Mouse (Mus musculus) frontal cortex, adult 2 months (tissue): ENCODE measurements at regions not wholly inside any gene's neighbourhood (a gene's known extent, or its start where the extent isn't known, plus 50 kb on each side); places are given as distances from the start of the nearest gene placed in this dataset.

Experiments used
- DNase-seq, 2 experiments: peaks; one replicate each; pipeline ENCODE4 v3.0.0; 2022; ENCODE audit warnings: low spot score in 1 of 2; ENCODE audit errors: extremely low spot score in 1 of 2

DNA sequence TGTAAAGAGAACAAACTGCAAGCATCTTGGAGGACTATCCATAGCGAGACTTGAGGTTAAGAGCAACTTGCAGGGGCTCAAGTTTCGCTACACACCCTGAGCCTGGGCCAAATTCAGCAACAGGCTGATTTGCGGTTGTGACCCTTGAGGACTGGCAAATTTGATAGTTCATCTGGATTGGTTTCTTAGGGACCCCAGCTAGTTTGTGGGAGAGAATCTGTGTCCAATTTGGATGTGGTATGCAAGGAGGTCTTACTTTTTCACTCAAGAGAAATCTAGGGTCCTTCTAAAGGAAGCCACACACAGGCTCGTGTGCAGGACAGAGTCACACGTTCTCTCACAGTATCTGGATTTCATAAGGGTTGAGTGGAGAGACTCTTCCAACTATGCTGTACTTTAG, 505.6 kb downstream of the Ccdc171 start:
- no peak for DNase-seq

DNA sequence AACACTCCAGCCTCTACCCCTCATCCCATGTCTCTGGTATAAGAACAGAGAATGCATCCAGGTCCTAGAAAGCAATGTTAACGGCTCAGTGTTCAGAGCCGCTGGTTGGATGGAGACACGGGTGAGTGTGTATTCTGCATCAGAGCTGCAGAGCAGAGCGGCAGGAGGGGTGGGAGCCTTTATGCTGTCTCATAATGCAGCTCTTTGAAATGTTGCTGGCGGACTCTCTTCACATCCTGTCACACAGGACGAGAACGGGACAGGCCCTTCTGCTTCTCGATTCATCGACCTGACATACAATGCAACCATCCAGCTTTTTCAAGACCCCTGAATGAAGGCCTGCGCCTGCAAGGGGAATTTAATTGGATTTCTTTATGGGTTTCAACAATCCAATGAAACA, 507.2 kb downstream of the Ccdc171 start:
- DNase-seq: no peak

DNA sequence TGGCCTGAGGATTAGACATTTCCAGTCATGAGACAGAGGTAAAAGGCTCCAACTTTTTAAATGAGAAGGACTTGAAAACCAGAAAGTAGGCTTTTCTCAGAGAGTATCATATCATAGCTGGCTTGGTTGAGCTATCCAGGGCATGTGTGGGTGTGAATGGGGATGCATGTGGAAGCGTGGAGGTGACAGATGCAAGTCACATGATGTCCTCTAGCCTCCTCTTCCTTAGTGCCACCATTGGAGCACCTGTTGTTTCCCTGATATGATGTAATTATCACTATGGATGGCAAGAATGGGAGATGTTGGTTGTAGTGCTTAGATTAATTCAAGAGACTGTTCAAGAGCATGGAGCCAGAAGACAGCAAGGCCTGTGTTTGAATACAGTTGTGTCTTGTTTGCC, 510.0 kb downstream of the Ccdc171 start:
- DNase-seq: no peak

DNA sequence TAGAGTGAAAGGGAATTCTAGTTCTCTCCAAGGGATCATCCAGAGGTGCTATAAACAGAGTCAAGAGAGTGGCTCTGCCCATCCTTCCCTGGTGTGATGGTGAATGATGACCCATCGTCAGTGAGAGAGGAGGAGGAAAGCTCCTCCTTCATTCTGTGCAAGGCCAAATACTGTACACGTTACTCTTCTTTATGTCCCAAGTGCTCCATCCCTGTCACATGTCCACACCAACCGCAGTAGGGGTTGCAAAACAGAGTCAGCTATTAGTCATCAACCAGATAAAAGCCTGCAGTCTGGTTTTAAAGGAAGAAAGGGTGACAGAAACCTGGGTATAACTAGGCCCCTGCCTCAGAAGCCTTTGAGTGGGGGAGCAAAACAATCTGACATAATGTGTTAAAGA, 512.2 kb downstream of the Ccdc171 start:
- DNase-seq: no peak

DNA sequence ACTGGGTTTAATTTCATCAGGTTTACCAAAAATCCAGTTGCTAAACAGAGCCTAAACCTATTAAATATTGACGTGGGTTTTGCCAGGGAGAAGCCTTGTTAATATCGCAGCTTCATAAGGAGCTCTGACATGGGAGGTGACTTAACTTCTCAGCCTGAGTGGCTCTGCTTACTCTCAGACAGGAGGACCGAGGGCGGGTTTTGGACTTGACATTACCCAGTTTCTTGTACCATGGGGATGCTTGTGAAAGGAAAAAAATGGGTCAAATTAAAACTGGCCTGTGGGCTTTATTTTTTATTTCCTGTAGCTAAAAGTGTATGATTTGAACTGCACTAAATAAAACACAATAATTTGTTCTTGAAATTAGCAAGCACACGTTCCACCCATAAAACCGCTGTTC, 524.9 kb downstream of the Ccdc171 start:
- DNase-seq: no peak

DNA sequence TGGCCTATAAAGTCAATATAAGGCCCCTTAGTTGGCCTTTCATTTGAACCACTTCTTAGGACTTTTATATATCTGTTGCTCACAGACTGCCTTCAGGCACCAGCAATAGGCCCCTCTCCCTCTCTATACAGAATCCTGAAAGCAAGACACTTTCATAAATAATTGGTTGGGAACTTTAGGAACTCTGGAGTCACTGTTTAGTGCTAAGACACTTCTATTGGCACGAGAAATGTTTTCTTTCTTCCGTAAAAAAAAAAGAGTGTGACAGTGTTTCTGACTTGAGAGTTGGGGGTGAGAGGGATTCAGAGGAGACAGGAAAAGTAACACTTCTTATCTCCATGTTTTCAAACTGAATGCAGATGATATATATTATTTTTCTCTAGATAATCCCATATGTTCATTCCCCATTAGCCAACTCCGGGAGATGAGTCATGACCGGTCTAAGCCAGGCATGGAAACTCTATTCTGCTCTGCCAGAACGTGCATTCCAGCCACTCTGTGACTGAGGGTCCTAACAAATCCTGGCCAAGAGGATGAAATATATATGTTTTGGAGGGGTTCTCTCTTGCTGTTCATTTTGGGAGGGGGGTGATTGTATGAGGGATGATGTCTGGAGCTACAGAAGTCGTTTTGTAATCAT, 531.6 kb downstream of the Ccdc171 start:
- DNase-seq: peak in 1 of 2 experiments; percentile 11

DNA sequence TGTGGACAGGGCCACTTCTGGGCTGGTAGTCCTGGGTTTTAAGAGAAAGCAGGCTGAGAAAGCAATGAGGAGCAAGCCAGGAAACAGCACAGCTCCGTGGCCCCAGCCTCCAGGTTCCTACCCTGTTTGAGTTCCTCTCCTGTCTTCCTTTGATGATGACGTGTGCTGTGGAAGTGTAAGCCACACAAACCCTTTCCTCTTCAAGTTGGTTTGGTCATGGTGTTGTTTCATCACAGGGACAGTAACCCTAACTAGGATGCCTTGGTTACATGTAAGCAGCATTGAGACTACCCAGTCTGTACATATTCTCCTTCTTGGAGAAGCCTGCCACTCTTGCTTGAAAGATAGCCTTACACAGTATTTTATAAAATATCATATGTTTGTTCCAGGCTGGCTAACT, 534.8 kb downstream of the Ccdc171 start:
- no peak for DNase-seq

DNA sequence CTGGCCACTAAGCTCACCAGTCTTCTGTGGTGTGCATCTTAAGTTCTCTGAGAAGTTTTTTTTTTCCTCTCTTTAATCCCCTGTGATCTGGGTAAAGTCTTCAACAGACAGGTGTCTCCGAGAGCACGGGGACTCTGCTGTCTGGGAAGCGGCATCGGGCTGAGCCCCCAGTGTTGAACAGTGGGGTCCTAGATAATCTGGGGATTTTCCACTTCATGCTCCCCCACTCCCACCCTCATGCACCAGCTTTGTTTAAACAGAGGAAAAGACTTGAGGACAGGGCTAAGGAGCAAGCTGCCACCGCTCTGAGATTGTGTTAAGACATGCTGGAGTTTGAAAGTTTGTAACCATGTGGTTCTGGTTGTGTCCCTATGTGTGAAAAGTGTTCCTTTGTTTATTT, 538.4 kb downstream of the Ccdc171 start:
- no peak for DNase-seq

DNA sequence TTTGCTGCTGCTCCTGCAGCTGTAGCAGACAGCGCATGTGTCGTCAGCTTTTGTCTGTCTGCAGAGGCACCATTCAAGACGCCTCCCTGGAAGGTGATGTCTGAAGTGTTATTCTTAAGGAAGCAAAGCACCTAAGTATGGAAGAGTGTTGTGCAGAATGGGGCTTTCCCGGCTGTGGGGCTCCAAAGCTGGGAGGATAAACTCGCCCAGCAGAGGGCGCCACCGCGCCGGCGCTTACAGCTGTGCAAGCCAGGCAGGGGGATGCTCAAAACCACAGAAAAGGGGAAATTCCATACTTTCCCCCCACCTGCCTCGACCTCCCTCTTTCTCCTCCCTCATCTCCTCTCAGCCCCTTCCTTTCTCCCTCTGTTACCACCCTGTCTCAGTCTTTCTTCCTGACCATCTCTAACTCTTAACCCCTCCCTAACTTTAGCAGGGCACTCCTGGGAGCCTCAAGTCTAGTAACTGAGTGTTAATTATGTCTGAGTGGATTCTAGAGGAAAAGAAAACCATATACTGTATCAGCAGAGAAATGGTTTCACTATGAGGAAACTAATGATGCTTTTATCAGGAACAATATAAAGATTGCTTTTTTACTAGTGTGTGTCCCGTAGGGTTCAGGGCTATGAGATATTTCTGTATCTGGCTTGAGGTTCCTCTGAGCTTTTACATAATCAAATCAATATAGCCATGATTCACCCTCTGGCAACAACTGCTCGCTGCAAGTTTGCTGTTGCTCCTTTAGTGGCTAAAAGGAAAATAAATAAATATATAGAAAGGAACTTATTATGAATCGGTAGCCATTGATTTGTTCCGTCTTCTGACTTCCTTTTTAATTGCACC, 539.5 kb downstream of the Ccdc171 start:
- DNase-seq: peak; percentile 22 to 88

DNA sequence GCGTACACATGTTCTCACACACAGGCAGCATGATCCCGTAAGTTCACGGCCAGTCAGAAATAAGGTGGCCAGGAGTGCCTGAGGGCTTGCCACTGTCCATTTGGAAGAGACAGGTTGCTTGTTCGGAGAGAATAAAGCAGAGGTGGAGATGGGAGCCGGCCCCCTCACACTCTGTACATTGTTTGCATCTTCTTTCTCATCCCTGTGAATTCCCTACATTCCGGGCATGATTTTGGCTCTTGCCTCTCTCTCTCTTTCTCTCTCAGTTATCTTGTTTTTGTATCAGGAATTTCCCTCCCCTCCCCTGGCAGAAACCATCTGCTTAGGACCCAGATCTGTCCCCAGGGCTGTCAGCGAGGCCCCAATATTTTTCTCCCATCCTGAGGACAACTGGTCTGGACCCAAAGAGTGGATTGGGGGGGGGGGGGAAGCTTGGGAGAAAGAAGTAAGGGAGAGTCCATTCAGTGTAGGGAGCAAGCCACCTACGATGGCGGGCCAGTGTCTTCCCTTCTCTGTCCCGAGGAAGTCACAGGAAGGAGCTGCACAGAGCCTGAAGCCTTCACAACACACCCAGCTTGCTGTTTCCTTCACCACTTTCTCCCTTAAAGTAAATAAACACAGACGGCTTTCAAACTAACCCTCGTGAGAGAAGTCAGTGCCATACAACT, 540.2 kb downstream of the Ccdc171 start:
- no peak for DNase-seq

DNA sequence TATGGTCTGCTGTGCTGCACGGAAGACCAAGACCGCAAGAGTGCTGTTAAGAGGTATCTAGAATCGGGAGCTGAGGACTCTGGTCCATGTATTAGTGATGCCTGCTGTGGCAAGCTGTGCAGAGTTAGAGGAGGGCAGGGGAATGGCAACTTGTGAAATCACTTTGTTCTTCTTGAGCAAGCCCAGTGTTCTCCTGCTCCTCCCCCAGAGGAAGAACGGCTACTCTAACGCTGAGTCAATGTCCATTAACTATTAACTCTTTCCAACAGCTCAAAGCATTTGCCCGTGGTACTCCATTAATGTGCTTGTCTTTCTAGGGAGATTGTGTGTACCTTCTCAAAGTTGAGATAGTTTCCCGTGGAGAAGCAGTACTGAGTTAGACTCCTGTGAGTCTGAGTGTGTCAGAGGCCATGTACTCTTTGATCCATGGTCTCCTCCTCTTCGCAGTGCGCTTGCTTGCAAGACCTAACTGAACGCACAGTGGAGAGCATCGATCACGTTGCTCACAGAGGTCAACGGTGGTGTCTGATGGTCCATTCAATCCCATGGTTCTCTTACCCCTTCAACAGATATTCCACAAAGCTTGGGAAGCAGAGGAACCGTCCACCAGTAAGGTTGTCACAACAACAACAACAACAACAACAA, 542.7 kb downstream of the Ccdc171 start:
- DNase-seq: no peak

DNA sequence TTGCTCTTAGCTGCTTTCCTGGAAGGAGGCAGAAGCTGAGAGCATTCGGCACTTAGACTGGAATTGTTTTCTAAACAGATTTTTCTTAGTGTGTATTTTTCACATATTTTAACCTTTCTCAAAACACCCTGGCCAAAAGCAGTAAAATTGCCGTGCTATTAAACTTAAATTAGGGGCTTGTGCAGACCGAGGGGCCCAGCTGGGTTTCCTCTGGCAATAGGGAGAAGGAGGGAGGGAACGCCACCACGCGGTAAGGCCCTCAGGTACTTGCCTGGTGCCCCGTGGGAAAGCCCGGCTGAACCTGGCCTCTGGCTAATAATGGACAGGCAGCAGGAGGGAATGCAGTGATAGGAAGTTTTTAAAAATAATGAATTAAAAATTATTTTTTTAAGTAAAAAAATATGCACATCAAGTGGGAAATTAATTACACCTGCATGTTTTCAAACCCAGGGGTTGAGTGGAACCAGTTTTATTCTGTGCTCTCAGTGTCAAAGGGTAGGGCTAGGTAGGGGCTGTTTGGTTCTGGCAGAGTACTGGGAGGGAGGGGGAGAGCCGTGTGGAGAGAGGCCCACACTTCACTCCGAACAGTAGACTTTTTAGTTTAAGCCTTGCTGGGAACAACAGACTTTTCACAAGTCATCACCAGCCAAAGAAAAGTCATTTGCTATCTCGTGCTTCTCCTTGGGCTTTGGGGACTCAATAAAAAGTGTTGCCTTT, 543.8 kb downstream of the Ccdc171 start:
- no peak for DNase-seq

DNA sequence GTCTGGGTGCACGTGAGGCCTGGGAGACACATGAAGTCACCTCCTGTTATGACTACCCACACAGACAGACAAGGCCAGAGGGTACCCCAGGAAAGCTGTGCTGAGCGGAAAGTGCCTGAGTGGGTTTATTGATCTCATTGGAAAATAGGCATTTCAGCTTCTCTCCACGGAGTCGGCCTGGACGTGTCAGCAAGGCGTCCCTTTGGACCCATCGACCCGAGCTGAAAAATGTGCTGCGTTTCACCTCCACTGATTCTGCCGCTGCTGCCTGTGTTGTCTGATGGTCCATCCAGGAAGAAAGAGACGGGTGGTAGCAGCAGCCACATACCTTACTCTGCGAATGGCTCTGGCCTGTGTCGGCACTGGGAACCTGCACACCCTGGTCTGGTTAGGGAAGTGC, 544.3 kb downstream of the Ccdc171 start:
- no peak for DNase-seq

DNA sequence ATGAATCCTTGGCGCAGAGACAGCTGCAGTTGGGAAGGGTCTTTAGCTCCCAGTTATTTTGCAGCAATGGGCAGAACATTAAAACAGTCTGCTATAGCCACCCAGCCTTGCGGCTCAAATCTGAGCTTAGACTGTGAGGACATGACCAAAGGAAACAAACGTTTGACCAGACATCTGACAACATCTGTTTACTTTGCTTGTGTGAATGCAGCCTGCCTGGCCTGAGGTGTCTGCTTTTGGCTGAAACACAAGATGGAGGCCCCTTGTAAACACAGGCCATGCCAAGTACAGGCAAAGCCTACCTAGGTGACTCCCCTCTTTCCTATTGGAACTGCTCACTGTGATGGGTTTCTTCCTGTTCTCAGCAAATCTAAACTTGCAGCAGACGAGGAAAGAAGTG, 544.7 kb downstream of the Ccdc171 start:
- DNase-seq: no peak

DNA sequence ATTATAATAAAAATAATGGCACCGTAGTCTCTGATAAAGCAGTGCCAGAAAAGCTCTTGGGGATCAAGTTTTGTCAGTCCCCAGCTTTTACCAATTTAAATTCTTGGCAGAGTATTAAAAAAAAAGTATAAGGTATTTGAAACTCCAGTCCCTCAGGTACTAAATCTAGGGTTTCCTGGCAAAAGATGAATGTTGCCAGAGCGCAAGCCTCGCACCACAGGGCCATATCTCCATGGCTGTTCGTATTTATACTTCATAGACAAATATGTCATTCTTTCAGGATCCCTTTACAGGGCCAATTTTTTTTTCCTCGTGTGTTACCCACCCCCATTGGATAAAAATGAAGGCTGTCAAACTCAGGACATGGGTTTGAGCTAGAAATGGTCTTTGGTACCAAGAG, 546.8 kb downstream of the Ccdc171 start:
- no peak for DNase-seq

DNA sequence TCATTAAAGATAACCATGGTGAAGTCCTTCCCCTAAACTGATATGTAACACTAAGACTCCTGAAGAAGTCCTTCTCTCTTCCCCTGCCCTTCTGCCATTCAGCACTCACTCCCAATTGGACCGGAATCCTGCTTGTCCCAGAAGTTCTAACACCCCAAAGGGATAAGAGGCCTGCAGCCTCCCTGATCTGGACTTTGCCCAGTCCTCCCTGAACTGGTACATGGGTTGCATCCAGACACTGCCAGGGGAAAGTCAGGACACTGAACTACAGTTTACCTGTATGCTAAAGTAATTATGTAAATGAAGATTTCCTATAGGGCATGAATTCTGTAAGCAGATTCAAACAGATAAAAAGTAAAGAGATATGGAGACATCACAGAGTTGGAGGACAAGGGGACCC, 551.2 kb downstream of the Ccdc171 start:
- DNase-seq: no peak

DNA sequence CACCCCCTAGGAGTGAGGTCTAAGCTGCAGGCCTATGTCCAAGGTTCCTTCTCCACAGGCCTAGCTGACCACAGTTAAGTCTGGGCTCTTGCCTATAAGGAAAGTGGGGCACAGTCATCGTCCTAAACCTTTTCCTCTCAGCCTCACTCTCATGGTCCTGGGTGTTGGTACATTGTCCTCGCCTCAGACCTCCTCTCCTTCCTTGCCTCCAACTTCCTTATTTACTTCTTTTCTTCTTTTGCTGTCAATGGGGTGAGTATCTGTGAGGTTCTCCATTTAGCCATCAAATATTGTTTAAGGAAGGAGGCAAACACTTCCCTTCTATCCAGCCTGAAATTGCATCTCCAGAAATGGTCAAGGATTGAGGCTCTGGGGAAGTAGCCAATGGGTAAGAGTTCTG, 554.2 kb downstream of the Ccdc171 start:
- no peak for DNase-seq

DNA sequence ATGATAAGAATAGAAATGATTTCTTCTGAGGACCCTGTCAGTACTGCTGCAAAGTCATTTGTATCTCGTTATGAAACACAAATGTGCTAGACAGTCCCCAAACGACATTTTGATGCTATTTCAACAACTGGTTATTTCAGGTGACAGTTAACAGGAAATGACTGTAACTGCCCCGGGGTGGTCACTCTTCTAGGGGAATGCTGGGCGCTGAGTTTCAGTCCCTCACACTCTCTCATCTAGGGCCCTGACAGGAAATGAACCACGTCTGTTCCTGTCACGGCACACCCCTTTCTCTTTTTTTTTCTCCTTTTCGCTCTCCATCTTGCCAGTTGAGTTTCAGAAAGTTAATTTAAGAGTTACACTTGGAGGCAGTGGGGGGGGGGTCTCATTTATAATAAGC, 556.2 kb downstream of the Ccdc171 start:
- no peak for DNase-seq

DNA sequence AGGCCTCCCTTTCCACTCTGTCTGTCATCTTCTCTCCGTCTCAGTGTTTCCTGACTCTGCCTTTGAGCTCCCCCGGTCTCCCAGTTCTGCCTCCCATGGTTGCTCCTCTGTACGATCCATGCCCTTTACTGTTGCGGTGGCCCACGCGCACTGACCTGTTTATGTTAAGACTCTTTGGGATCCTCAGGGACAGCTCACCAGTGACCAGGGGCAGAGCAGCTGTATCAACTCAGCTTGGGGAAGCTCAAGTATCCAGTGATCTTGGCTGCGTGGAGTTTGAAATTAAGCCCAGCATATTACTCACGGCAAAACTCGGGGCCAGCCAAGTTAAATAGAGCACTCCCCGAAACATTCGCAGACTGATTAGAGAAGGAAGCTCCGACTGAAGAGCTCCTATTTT, 562.8 kb downstream of the Ccdc171 start:
- no peak for DNase-seq

DNA sequence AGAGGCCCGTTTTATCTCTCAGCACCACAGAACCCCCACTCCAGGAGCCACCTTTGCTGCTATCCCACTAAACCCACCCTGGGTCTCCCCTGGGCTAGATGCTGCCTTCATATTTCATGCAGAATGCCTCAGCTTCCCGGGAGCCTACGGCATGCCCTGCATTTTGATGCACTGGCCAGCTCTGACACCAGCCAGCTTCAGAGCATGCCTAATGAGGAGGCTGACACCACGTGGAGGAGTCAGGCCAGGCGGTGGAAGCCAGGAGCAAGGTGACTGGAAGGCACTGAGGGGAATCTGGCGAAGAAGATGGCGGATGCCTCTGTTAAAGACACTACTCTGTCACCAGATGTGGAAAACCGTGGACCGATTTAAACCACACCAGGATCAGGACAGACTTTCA, 567.2 kb downstream of the Ccdc171 start:
- no peak for DNase-seq

DNA sequence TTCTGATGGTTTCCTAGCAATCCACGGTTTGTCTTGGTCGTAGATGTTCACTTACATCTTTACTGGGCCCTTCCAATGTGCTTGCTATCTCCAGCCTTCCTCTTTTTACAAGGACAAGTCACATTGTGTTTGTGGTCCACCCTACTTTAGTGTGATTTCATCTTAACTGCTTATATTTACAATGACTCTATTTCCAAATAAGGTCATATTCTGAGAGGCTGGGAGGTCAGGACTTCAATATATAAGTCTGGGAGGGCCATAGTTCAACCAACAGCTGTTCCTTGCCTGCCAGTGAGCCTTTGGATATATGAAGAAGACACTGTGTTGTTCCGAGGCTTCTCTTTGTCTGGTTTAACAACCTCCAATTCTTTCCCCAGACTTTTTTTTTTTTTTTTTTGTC, 569.9 kb downstream of the Ccdc171 start:
- no peak for DNase-seq
